Mouse (Mus musculus): Measurements from ENCODE around the gene Dusp5. TPM values are rescaled to one million over a fixed set of nuclear protein-coding genes. Genes with fewer than 3 reads are reported as not detected.
"Not testable (repeated sequence)": the region's sequence is repeated elsewhere in the genome, so short reads cannot be mapped to it uniquely, and the experiment has no call there.

Dusp5 gene
- polyA plus RNA-seq, 1 experiment from 2014 or later = 1.7 TPM

GRCm38 (mm10) chr19:53571056-53571455 is 42.1 kb downstream of the Dusp5 start:
- 93% methylated on average over 4 of the region's 4 CpGs for WGBS
- Histone ChIP-seq H3K4me1 (peaks cover 5% of the 10 kb centered on the region; the same call in 1 of the 2 replicates), H3K9ac (replicated peaks) (no peak overlapping the region), H3K4me2 (replicated peaks) (no peak overlapping the region), H3K27ac (replicated peaks) (no peak overlapping the region), H3K4me3 (no peak overlapping the region), H3K9me3 (no peaks in the 10 kb centered on the region), H3K36me3 (no peaks in the 10 kb centered on the region), H3K27me3 (no peaks in the 10 kb centered on the region)
- ATAC-seq (ENCODE audit: low FRiP score, low read depth) = no peak

DNA sequence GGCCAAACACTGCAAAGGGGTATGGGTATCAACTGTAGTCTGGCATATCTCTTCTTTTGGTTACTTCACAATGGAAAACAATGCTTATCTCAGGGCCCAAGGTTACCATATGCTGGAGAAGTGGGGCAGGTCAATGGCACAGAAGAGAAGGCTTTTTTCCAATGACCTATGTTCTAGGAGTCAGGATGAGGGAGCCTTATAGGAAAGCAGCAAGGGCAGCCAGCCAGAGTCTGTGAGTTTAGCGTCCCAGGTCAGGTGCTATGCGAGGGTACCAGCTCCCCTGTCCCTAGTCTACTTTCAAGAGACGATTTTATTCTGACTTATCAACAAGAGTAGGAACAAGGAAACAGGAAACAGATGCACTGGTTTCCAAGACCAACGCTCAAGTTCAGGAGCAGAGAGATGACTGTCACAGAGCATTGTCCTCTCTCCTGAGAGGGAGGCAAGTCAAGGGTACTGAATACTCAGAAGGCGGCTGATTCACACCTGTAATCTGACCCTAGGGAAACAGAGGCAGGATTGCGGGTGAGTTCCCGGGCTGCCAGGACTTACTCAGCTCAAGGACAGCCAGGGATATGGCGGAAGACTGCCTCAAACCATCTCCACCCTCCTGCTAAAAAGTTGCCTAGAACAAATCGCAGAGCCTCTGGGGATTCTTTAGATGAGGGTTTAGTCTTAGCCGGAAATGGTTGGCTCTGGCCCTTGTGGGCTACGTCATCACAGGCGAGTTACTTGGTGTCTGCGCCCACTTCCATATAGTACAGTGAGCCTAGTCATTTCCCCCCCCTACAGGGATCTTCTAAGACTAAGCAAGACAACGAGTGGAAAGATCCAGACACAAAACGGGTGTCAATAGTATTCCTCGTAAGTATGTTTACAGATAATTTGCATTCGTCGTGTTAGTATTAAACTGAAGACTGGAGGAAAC is 42.9 kb downstream of the Dusp5 start:
- H3K9ac ChIP-seq (replicated peaks) = no peak overlapping the region
- 82% methylated on average over 18 of the region's 18 CpGs for WGBS
- peaks cover 5% of the 10 kb centered on the region; the same call in 1 of the 2 replicates for H3K4me1 ChIP-seq
- H3K4me3 ChIP-seq = no peak overlapping the region
- ATAC-seq (ENCODE audit: low FRiP score, low read depth) = no peak
- H3K27ac ChIP-seq (replicated peaks) = no peak overlapping the region
- H3K9me3 ChIP-seq = no peaks in the 10 kb centered on the region
- no peaks in the 10 kb centered on the region for H3K36me3 ChIP-seq
- H3K4me2 ChIP-seq (replicated peaks) = no peak overlapping the region
- no peaks in the 10 kb centered on the region for H3K27me3 ChIP-seq

DNA sequence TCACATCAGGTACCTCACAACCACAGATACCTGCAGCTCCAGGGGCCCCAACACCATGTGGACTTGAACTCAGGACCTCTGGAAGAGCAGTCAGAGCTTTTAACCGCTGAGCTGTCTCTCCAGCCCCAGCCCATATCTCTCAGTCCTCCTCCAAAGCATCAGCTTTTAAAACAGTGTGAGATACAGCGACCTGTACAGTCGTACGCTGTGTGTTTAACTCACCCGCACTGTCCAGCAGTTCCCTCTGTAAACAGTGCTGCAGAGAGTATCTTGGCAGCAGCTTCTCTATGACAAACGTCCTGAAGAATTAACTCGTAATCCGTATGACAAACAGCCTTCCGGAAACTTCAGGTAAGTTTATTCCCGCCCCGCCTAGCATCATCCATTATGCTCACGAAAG is 43.7 kb downstream of the Dusp5 start:
- 87% methylated on average over 12 of the region's 12 CpGs for WGBS
- ATAC-seq (ENCODE audit: low FRiP score, low read depth) = no peak
- H3K4me1 ChIP-seq = peaks cover 5% of the 10 kb centered on the region; the same call in 1 of the 2 replicates

DNA sequence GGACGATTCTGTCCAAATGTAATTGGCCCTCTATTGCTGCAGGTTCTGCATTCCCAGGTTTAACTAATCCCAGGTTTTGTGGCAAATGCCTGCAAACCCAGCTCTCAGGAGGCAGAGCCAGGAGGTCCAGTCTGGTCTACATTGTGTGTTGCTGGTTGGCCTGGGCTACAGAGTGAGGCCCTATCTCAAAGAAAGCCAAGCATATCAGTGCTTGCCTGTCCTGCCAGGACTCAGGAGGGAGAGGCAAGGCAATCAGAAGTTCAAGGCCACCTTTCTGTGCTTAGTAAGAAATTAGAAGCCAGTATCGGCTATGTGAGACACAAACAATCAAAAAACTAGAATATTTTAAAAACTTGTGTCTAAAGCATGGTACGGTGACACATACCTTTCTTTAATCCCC is 44.2 kb downstream of the Dusp5 start:
- no peak for ATAC-seq (ENCODE audit: low FRiP score, low read depth)
- H3K9ac ChIP-seq (replicated peaks) = no peak overlapping the region
- no peaks in the 10 kb centered on the region for H3K27me3 ChIP-seq
- no peak overlapping the region for H3K4me3 ChIP-seq
- no peak overlapping the region for H3K4me2 ChIP-seq (replicated peaks)
- H3K27ac ChIP-seq (replicated peaks) = no peak overlapping the region
- WGBS = 88% methylated on average over 3 of the region's 3 CpGs
- no peaks in the 10 kb centered on the region for H3K36me3 ChIP-seq
- no peaks in the 10 kb centered on the region for H3K9me3 ChIP-seq
- H3K4me1 ChIP-seq = 0 out of 2 replicates have a peak, but pooled peaks cover under 1% of the 10 kb centered on the region

More for the DNA sequence above, 43.7 kb downstream of the Dusp5 start:
- no peaks in the 10 kb centered on the region for H3K9me3 ChIP-seq
- H3K9ac ChIP-seq (replicated peaks) = no peak overlapping the region
- H3K36me3 ChIP-seq = no peaks in the 10 kb centered on the region
- H3K4me3 ChIP-seq = no peak overlapping the region
- H3K27ac ChIP-seq (replicated peaks) = no peak overlapping the region
- H3K4me2 ChIP-seq (replicated peaks) = no peak overlapping the region
- no peaks in the 10 kb centered on the region for H3K27me3 ChIP-seq

GRCm38 (mm10) chr19:53574131-53574530 is 45.2 kb downstream of the Dusp5 start:
- no peak overlapping the region for H3K4me2 ChIP-seq (replicated peaks)
- H3K9me3 ChIP-seq = no peaks in the 10 kb centered on the region
- no peaks in the 10 kb centered on the region for H3K27me3 ChIP-seq
- H3K27ac ChIP-seq (replicated peaks) = no peak overlapping the region
- H3K4me1 ChIP-seq = no peaks in the 10 kb centered on the region
- H3K9ac ChIP-seq (replicated peaks) = no peak overlapping the region
- WGBS = 46% methylated on average over 8 of the region's 8 CpGs
- no peak for ATAC-seq (ENCODE audit: low FRiP score, low read depth)
- no peak overlapping the region for H3K4me3 ChIP-seq
- no peaks in the 10 kb centered on the region for H3K36me3 ChIP-seq

DNA sequence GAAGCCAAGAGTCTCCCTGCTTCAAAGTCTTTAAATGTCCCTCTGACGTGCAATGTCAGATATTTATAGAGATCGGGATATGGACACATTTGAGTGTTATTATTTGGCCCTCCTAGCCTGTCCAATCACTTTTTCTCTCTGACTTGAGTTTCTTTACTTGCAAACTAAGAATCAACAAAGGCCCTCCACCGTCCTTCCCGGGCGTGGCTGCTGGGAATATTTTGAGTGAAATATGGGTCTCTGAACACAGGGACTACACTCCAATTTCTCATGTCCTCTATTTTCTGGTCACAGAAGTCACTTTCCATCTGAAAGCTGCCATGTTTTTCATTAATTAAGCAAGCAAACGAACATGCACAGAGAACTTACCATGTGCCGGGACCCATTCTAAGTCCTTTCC is 45.6 kb downstream of the Dusp5 start:
- Histone ChIP-seq H3K4me3 (no peak overlapping the region), H3K27me3 (no peaks in the 10 kb centered on the region), H3K9ac (replicated peaks) (no peak overlapping the region), H3K36me3 (no peaks in the 10 kb centered on the region), H3K4me1 (no peaks in the 10 kb centered on the region), H3K27ac (replicated peaks) (no peak overlapping the region), H3K9me3 (no peaks in the 10 kb centered on the region), H3K4me2 (replicated peaks) (no peak overlapping the region)
- whole genome bisulfite sequencing = 86% methylated on average over 7 of the region's 7 CpGs
- ATAC-seq (ENCODE audit: low FRiP score, low read depth) = no peak

DNA sequence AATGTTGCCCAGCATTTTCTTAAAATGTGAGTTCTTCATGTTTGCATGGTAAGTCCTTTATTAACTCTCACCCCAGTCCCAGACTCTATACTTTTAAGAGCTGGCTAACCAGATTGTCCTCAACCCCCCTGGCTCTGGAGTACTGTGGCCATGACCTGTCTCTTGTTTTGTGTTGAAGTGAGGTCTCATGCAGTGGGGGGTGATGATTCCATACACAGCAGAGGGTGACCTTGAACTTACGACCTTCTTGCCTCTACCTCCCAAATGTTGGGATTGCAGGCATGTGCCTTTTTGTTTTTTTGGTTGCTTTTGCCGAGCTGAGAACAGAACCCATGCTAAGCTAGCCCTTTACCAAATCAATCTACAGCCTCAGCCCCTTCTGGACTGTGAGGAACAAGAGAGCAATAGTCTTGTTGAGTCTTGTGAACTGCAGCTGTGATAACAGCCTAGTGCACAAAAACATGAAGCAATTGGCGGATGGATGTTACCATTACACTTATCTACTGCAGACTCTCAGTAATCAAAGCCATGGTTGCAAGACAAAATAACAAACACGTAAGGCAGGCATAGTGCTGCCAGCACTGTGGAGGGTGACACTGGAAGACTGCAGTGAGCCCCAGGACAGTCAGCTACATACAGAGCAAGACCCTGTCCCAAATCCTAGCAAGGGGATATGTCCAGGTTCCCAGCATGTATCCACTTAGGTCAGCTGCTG is 46.5 kb downstream of the Dusp5 start:
- no peak overlapping the region for H3K4me3 ChIP-seq
- H3K36me3 ChIP-seq = no peaks in the 10 kb centered on the region
- 79% methylated on average over 4 of the region's 4 CpGs for WGBS
- H3K9me3 ChIP-seq = no peaks in the 10 kb centered on the region
- H3K4me1 ChIP-seq = no peaks in the 10 kb centered on the region
- no peak overlapping the region for H3K4me2 ChIP-seq (replicated peaks)
- no peak for ATAC-seq (ENCODE audit: low FRiP score, low read depth)
- no peak overlapping the region for H3K9ac ChIP-seq (replicated peaks)
- H3K27ac ChIP-seq (replicated peaks) = no peak overlapping the region
- no peaks in the 10 kb centered on the region for H3K27me3 ChIP-seq

DNA sequence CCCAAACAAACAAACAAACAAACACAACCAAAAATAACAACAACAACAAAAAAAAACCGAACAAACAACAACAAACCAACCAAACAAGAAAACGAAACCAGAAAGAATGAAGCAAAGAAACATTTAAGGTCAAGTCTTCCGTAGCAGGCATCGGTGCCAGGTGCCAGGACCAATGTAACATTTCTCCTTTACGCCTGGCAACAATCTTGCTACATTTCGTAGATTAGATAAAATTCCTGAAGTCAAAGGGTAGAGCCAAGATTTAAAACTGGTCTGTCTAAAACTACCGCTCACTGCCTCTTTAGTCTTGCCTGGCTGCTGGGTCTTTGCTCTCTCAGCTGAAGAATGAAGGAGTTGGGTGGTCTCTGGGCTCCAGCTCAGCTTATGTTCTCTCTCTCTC is 47.2 kb downstream of the Dusp5 start:
- Histone ChIP-seq H3K27me3 (no peaks in the 10 kb centered on the region), H3K9me3 (no peaks in the 10 kb centered on the region), H3K4me1 (no peaks in the 10 kb centered on the region), H3K4me3 (no peak overlapping the region), H3K27ac (replicated peaks) (no peak overlapping the region), H3K4me2 (replicated peaks) (no peak overlapping the region), H3K9ac (replicated peaks) (no peak overlapping the region), H3K36me3 (no peaks in the 10 kb centered on the region)
- 88% methylated on average over 7 of the region's 7 CpGs for WGBS
- ATAC-seq (ENCODE audit: low FRiP score, low read depth) = no peak

- no peak overlapping the region for H3K9ac ChIP-seq (replicated peaks)
- ATAC-seq (ENCODE audit: low FRiP score, low read depth) = no peak
- H3K4me1 ChIP-seq = no peaks in the 10 kb centered on the region
- H3K36me3 ChIP-seq = no peaks in the 10 kb centered on the region
- H3K27ac ChIP-seq (replicated peaks) = no peak overlapping the region
- 34% methylated on average over 11 of the region's 11 CpGs for WGBS
- no peaks in the 10 kb centered on the region for H3K27me3 ChIP-seq
- no peak overlapping the region for H3K4me2 ChIP-seq (replicated peaks)
- no peaks in the 10 kb centered on the region for H3K9me3 ChIP-seq
- no peak overlapping the region for H3K4me3 ChIP-seq
Observed at GRCm38 (mm10) chr19:53577025-53577800, 48.3 kb downstream of the Dusp5 start.

GRCm38 (mm10) chr19:53578597-53579252 is 49.8 kb downstream of the Dusp5 start:
- peak; percentile 44; the same call in 1 of the 2 replicates for ATAC-seq (ENCODE audit: low FRiP score, low read depth)
- no peaks in the 10 kb centered on the region for H3K36me3 ChIP-seq
- H3K9me3 ChIP-seq = 0 out of 2 replicates have a peak, but pooled peaks cover under 1% of the 10 kb centered on the region
- no peak overlapping the region for H3K4me3 ChIP-seq
- no peaks in the 10 kb centered on the region for H3K27me3 ChIP-seq
- no peak overlapping the region for H3K9ac ChIP-seq (replicated peaks)
- H3K4me2 ChIP-seq (replicated peaks) = 0 out of 2 replicates have a peak overlapping the region, but pooled peaks have one; percentile 16
- H3K27ac ChIP-seq (replicated peaks) = no peak overlapping the region
- no peaks in the 10 kb centered on the region for H3K4me1 ChIP-seq
- WGBS = 14% methylated on average over 8 of the region's 8 CpGs

DNA sequence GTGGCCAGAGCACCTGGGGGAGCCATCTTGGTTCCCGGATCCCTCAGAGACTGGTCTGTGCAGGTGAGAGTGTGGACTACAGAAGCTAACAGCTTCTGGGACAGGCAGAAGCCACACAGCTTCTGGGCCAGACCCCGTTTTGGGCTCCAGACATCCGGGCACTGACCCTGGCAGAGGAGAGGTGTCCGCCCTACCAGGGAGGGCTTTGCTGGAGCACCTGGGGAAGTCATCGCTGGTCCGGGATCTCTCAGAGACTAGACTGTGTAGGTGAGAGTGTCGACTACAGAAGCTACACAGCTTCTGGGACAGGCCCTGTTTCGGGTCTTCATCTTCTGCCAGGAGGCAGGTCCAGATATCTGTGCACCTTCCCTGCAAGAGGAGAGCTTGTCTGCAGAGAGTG is 51.4 kb downstream of the Dusp5 start:
- not testable (repeated sequence) for H3K36me3 ChIP-seq; H3K4me2 ChIP-seq (replicated peaks); H3K9ac ChIP-seq (replicated peaks); H3K27me3 ChIP-seq; H3K4me3 ChIP-seq; H3K4me1 ChIP-seq; ATAC-seq (ENCODE audit: low FRiP score, low read depth); H3K27ac ChIP-seq (replicated peaks)
- 90% methylated on average over 8 of the region's 8 CpGs for WGBS
- H3K9me3 ChIP-seq = peaks cover 16% of the 10 kb centered on the region

Measured in midbrain, embryonic 12.5 days (tissue).